Mouse (Mus musculus) embryonic fibroblast, embryonic 13.5 days (primary cell): ENCODE measurements around the gene Vwa5b2. TPM values are rescaled to one million over a fixed set of nuclear protein-coding genes. Genes with fewer than 3 reads are reported as not detected.
A peak's percentile ranks its signal among the peaks of the same experiment; 100 is the strongest.

ENCODE experiments used
- H3K27ac ChIP-seq: 2 replicates; pipeline ENCODE4 v1.5.1; 2012; ENCODE audit warnings: low read length, control low read depth, inconsistent platforms; ENCODE audit not compliant: insufficient read depth
- H3K4me1 ChIP-seq: 2 replicates; pipeline ENCODE4 v1.6.1; 2011; ENCODE audit warnings: low read length; ENCODE audit not compliant: control insufficient read depth, insufficient read depth
- H3K4me3 ChIP-seq: 2 replicates; pipeline ENCODE4 v1.5.1; 2011; ENCODE audit warnings: mild to moderate bottlenecking, control low read depth, low read length; ENCODE audit not compliant: insufficient read depth
- CTCF ChIP-seq: IDR thresholded peaks from 2 replicates; pipeline ENCODE4 v1.5.1; 2011; ENCODE audit warnings: mild to moderate bottlenecking, control low read depth, low read length, moderate library complexity, borderline replicate concordance; ENCODE audit not compliant: insufficient read depth
- POLR2A ChIP-seq: IDR thresholded peaks from 2 replicates; pipeline ENCODE4 v1.6.1; 2011; ENCODE audit warnings: low read depth, mild to moderate bottlenecking, control low read depth, low read length, moderate library complexity
- polyA plus RNA-seq: library from polyadenylated mRNA; stranded (reverse); fragments of >200 nt; gene quantifications from 2 replicates; pipeline ENCODE4 v1.2.4, GENCODE M21; 2011; ENCODE audit warnings: low read depth; ENCODE audit not compliant: missing spikeins, insufficient read length

The Vwa5b2 gene
- polyA plus RNA-seq, 1 experiment = not detected

- Histone ChIP-seq H3K4me3 (no peak overlapping the region), H3K27ac (no peak overlapping the region), H3K4me1 (no peaks in the 10 kb centered on the region; the same call in 1 of the 2 replicates)
- TF ChIP-seq POLR2A (no peak), CTCF (no peak)
Measured at GRCm38 (mm10) chr16:20604705-20605104, 15.4 kb downstream of the Vwa5b2 start.

- Histone ChIP-seq H3K27ac (peak overlapping the region; percentile 74), H3K4me3 (peak overlapping the region; percentile 98), H3K4me1 (peaks cover 2% of the 10 kb centered on the region; the same call in 1 of the 2 replicates)
- TF ChIP-seq CTCF (no peak), POLR2A (peak; percentile 99)
Measured at GRCm38 (mm10) chr16:20610501-20611356, 21.5 kb downstream of the Vwa5b2 start.

DNA sequence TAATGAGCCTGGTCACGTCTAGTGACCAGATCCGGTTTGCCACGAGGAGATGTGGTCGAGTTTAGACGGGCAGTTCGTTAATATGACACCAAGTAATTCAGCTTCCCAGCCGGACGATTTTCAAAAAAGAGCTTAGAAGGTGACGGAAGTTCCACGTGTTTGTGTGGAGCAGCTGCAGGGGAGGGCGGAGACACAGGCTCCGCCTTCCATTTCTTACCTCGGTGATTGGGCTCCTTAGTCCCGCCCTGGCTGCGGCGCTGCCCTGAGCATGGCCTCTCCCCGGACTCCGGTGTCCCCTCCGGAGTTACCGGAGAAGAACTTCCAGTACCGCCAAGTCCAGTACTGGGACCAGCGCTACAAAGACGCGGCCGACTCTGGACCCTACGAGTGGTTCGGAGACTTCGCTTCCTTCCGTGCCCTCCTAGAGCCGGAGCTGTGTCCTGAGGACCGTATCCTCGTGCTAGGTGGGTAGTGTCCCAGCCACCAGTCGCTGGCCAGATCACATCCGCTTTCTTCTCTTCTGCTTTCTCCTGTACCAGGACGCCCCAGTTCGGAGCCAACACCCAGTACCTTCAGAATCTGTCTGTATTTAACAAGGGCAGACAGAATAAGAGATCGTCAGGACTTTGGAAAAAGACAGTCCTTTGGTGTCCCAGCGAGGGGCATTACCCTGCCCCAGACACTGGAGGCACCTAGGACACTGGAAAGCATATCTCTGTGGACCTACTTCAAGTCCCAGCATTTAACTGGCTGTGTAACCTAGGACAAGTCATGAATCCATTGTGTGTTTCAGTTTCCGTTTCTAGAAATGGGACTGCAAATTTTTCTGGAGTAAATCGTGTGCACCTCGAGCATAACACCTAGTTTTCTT, 22.3 kb downstream of the Vwa5b2 start, which contains the start of the genes Eef1akmt4, Gm49333 and Alg3:
TSS of gene Eef1akmt4 (plus strand) at position 237 of the 871 bp plus-strand sequence.
TSS of gene Gm49333 (plus strand) at position 254 of the 871 bp plus-strand sequence.
TSS of gene Alg3 (minus strand) at position 379 of the 871 bp plus-strand sequence.
- peak within 1 kb of the TSS; percentile 74 for H3K27ac ChIP-seq
- H3K4me1 ChIP-seq = peaks cover 2% of the 10 kb centered on the region; the same call in 1 of the 2 replicates
- peak within 1 kb of the TSS; percentile 98 for H3K4me3 ChIP-seq
- TF ChIP-seq POLR2A (peak; percentile 77), CTCF (no peak)

DNA sequence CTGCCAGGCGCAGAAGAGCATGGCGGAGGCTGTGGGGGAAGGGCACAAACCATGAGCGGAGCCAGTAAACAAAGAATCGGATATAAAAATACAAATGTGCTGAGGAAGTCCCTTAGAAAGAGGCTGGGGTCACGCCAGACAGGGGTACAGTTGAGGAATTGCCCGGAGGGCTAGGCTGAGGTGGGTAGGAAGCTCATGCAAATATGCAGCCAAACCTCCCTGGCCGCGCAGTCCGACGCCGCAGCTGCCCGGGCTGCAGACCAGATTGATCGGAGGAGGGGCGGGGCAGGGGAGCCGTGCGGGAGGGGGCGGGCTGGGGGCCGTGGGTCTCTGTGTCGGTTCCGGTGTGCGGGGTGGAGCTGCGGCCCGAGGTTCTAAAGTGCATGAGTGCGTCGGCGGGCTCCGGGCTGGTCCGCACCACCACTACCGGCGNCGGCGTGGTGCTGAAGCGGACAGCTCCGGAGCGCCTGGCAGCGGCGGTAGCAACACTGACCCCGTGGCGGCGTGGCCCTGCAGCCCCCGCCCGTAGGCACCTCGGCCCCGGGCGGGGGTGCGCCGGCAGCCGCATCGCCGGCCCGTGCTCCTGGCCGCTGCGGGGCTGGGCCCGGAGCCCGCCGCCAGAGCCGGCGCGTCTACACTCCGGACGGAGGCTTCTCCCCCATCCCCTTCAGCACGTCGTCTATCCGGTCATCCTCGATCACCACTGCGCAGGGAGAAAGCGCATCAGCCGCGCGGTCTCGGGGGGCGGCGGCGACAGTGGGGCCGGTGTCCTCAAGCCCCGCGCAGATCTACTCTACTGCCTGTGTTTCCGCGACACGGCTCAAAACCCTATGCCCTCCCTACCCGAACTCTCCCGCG, 30.5 kb downstream of the Vwa5b2 start:
- no peak overlapping the region for H3K27ac ChIP-seq
- H3K4me3 ChIP-seq = peak overlapping the region; percentile 40
- TF ChIP-seq POLR2A (no peak), CTCF (no peak)
- 0 out of 2 replicates have a peak, but pooled peaks cover 9% of the 10 kb centered on the region for H3K4me1 ChIP-seq

DNA sequence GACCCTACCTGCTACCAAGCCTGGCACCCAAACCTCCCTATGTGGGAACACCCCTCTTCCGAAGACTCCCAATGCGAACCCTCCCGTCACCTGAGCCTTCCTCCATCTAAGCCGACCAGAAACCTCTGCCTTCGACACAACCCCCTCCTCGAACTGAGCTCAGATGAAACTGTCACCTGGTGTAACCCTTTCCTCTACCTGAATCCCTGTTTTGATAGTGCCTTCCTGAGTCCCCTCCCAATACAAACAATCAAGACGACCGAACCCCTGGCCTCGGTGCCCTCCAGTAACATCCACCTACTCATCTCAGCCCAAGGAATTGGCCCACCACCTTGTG, 31.1 kb downstream of the Vwa5b2 start:
- H3K4me1 ChIP-seq = 0 out of 2 replicates have a peak, but pooled peaks cover 9% of the 10 kb centered on the region
- no peak overlapping the region for H3K27ac ChIP-seq
- TF ChIP-seq CTCF (no peak), POLR2A (no peak)
- H3K4me3 ChIP-seq = peak overlapping the region; percentile 40

- H3K27ac ChIP-seq = 0 out of 2 replicates have a peak overlapping the region, but pooled peaks have one; percentile 19
- TF ChIP-seq CTCF (no peak), POLR2A (no peak)
Measured at GRCm38 (mm10) chr16:20620751-20621190, 31.5 kb downstream of the Vwa5b2 start.

DNA sequence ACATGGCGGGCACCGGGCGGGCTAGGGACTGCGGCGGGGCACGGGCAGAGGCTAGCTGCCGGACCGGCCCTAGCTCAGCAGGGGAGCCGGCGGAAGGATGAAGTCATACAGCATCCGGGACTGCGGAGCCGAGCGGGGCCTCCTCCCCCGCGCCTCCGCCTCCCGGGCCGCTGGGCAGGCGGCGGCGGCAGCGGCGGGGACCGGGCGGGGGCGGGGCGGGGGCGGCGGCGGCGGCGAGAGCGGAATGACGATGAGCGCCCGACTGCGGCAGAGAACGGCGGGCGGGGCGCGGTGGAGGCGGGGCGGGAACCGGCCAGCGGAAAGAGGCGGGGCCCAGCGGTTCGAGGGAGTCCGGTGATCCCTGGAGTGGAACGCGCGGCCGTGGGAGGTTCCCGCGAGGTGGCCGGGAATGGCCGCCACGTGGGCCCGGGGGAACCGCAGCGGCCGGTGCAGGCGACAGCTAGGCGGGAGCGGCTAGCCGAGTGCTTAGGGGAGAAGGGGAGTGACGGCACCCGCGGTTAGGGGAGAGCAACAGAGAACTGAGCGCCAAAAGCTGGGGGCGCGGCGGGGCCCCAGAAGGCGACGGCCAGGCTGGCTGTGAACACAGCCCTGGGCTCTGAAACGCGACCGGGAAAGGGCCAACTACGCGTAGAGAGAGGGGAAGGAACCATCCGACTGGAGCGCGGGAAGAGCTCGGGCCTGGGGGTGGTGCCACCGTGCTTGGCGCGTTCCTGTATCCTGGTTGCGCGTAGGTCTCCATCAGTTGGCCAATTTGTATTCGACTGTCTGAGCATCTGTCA, 32.1 kb downstream of the Vwa5b2 start, which contains the start of gene Camk2n2:
TSS of gene Camk2n2 (minus strand) at position 97 of the 800 bp plus-strand sequence.
- Histone ChIP-seq H3K4me1 (0 out of 2 replicates have a peak, but pooled peaks cover 9% of the 10 kb centered on the region), H3K27ac (peak within 1 kb of the TSS; percentile 63), H3K4me3 (peak within 1 kb of the TSS; percentile 60)
- TF ChIP-seq POLR2A (peak; percentile 41), CTCF (no peak)

More at GRCm38 (mm10) chr16:20620751-20621190, 31.5 kb downstream of the Vwa5b2 start:
- Histone ChIP-seq H3K4me3 (peak overlapping the region; percentile 40), H3K4me1 (0 out of 2 replicates have a peak, but pooled peaks cover 9% of the 10 kb centered on the region)

GRCm38 (mm10) chr16:20621991-20622685, 32.9 kb downstream of the Vwa5b2 start:
- H3K4me1 ChIP-seq = 0 out of 2 replicates have a peak, but pooled peaks cover 9% of the 10 kb centered on the region
- H3K27ac ChIP-seq = peak overlapping the region; percentile 63
- TF ChIP-seq POLR2A (no peak; the same call in 1 of the 2 replicates), CTCF (no peak)
- H3K4me3 ChIP-seq = peak overlapping the region; percentile 60
